Mouse (Mus musculus) lung, embryonic 15.5 days (tissue): ENCODE measurements at regions not wholly inside any gene's neighbourhood (a gene's known extent, or its start where the extent isn't known, plus 50 kb on each side); places are given as distances from the start of the nearest gene placed in this dataset.

Experiments used
- ATAC-seq: fragments of 200-750 bp; cut with Nextera tagmentation; 2 replicates; pipeline ENCODE4 v1.8.0; 2017; ENCODE audit warnings: moderate number of reproducible peaks, borderline replicate concordance; ENCODE audit not compliant: low FRiP score, low TSS enrichment; ENCODE audit errors: extremely low read depth
- H3K27ac ChIP-seq: fragments of 300-500 bp; sonication (generic); 2 replicates; pipeline ENCODE4 v1.5.1; 2015; ENCODE audit warnings: moderate library complexity, mild to moderate bottlenecking, inconsistent platforms
- H3K27me3 ChIP-seq: fragments of 300-500 bp; sonication (generic); 2 replicates; pipeline ENCODE4 v1.6.1; 2015; ENCODE audit warnings: inconsistent platforms
- H3K36me3 ChIP-seq: fragments of 300-500 bp; sonication (generic); 2 replicates; pipeline ENCODE4 v1.6.1; 2015; ENCODE audit warnings: inconsistent platforms
- H3K4me1 ChIP-seq: fragments of 300-500 bp; sonication (generic); 2 replicates; pipeline ENCODE4 v1.6.1; 2015; ENCODE audit warnings: inconsistent platforms
- H3K4me2 ChIP-seq: fragments of 300-500 bp; sonication (generic); 2 replicates; pipeline ENCODE4 v1.6.1; 2015; ENCODE audit warnings: inconsistent platforms, mild to moderate bottlenecking, moderate library complexity
- H3K4me3 ChIP-seq: fragments of 300-500 bp; sonication (generic); 2 replicates; pipeline ENCODE4 v1.5.1; 2015; ENCODE audit warnings: mild to moderate bottlenecking, inconsistent platforms
- H3K9ac ChIP-seq: fragments of 300-500 bp; sonication (generic); 2 replicates; pipeline ENCODE4 v1.6.1; 2015; ENCODE audit warnings: inconsistent platforms
- H3K9me3 ChIP-seq: fragments of 300-500 bp; sonication (generic); 2 replicates; pipeline ENCODE4 v1.6.1; 2016; ENCODE audit warnings: inconsistent platforms
- WGBS: fragments of 180-500 bp; shearing (Covaris S2); methylation state at CpG from one replicate; pipeline ENCODE4 v1.1.7; 2015; 5-methylcytosine and 5-hydroxymethylcytosine counted together

DNA sequence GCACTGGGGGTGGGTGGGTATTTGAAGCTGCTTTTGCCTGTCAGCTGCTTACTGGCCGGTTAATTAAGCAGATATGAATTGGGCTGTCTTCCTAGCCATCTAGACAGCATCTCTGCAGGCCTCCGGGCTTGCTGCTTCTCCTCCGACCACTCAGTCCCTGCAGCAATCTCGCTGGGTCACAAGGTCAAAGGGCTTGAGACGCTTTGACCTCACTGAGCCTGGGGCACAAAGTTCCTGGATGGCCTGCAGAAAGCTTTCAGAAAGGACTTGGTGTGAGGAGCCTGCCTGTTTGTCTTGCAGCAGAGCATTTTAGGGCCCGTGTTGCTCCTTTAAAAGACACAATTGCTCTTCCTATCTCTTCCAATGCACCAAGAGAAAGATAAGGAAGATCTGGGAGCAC lies 83.7 kb upstream of the Ppp2r5a start:
- WGBS: 41% methylated on average over 6 of the region's 6 CpGs
- Histone ChIP-seq H3K4me1 (no peaks in the 10 kb centered on the region), H3K4me2 (no peak overlapping the region), H3K9me3 (no peaks in the 10 kb centered on the region), H3K27me3 (no peaks in the 10 kb centered on the region), H3K9ac (no peak overlapping the region), H3K27ac (no peak overlapping the region), H3K36me3 (no peaks in the 10 kb centered on the region), H3K4me3 (no peak overlapping the region)
- ATAC-seq: no peak

DNA sequence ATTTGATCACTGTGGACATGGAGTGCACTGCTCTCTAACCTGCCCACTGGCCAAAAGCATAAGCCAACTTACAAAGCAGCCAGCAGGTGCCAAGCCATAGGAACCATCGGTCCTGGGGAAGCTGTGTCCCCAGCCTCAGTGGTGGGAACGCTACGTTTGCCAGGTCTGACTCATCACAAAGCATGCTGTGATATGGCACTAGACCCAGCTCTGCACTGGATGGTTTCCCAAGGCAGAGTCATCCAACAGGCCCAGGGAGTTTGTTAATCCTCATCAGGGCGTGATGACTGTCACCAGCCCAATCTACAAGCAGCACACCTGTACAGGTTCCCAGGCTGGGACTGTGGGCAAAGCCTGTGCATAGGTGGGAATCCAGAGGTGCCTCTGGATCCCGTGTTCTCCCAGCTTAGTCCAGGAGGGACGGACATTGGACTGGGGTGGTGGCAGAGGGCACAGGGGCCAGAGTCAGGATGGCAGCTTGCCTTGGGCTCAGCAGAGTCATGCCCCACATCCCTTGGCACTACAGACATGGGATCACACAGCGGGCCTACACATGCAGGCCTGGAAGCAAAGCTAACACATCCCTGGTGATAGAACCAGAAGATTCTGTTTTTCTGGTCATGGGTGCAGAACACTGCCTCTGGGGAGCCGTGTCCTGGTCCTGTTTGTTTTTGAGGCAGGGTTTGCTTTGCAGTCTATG lies 81.8 kb upstream of the Ppp2r5a start:
- Histone ChIP-seq H3K9ac (no peak overlapping the region), H3K36me3 (no peaks in the 10 kb centered on the region), H3K27ac (no peak overlapping the region), H3K4me3 (no peak overlapping the region), H3K27me3 (no peaks in the 10 kb centered on the region), H3K4me1 (peaks cover 6% of the 10 kb centered on the region; the same call in 1 of the 2 replicates), H3K4me2 (no peak overlapping the region), H3K9me3 (no peaks in the 10 kb centered on the region)
- no peak for ATAC-seq
- WGBS: 89% methylated on average over 8 of the region's 8 CpGs

DNA sequence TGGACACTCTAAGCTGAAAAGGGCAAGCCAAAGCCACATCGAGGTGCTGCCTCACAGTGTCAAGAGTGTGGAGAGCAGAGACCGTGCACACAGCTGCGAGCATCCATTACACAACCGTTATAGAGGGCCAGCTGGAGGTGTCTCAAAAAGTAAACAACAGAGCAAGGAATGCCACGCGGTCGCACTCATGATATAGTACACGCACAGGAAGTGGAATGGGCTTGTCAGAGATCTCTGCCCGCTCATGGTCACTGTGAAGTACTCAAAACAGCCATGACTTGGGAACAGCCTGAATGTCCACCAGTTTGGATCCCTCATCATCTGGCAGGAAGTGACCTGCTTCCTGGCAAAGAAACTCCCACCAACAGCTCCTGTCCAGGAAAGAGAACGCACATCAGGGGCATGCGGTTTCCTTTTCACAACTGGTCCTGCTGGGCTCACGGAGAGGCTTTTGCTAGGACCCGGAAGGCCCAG lies 76.9 kb upstream of the Ppp2r5a start:
- Histone ChIP-seq H3K9me3 (no peaks in the 10 kb centered on the region), H3K4me3 (no peak overlapping the region), H3K27ac (peak overlapping the region; percentile 49), H3K27me3 (no peaks in the 10 kb centered on the region), H3K4me2 (no peak overlapping the region), H3K4me1 (peaks cover 6% of the 10 kb centered on the region), H3K36me3 (no peaks in the 10 kb centered on the region), H3K9ac (no peak overlapping the region)
- ATAC-seq: peak; percentile 66
- WGBS: 32% methylated on average over 13 of the region's 13 CpGs

DNA sequence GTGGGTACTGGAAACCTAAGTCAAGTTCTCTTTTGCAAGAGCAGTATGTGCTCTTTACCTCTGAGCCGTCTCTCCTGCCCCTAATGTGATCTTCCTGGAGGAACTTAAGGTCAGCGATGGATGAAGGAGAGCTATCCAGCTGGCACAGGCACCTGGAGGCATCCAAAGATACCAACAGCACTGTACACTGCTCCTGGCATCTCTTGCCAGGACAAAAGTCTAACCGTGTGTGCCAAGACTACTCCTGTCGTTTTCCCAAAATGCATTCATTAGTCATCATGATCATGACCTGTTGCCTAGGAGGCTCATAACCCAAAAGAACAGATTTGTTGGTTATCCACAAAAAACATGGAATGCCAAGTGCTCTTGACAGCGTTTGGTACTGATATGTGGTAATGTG lies 69.5 kb upstream of the Ppp2r5a start:
- WGBS: 77% methylated on average over 5 of the region's 5 CpGs
- no peak for ATAC-seq
- Histone ChIP-seq H3K36me3 (no peaks in the 10 kb centered on the region), H3K27ac (no peak overlapping the region), H3K9ac (no peak overlapping the region), H3K9me3 (no peaks in the 10 kb centered on the region), H3K27me3 (no peaks in the 10 kb centered on the region), H3K4me3 (no peak overlapping the region), H3K4me2 (no peak overlapping the region), H3K4me1 (peaks cover 19% of the 10 kb centered on the region)

DNA sequence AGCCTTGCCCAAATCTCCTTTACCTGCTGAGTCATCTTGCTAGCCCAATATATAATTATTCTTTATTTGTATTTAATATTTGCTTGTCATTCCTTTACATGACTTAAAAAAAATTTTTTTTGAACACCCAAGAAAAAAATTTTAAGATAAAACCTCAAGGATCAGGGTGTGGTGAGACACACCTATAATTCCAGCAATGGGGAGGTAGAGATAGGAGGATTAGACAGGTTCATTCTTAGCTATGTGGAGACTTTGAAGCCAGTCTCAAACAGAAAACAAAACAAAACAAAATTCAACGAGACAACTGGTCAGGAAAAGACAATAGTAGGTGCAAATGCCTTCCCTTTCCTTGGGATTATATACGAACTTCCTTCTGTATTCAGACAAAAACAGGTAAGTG lies 68.4 kb upstream of the Ppp2r5a start:
- H3K4me2 ChIP-seq: no peak overlapping the region
- whole genome bisulfite sequencing: 67% methylated on average over 2 of the region's 2 CpGs
- H3K4me1 ChIP-seq: peaks cover 19% of the 10 kb centered on the region
- no peak overlapping the region for H3K4me3 ChIP-seq
- no peak overlapping the region for H3K27ac ChIP-seq
- H3K36me3 ChIP-seq: no peaks in the 10 kb centered on the region
- no peak overlapping the region for H3K9ac ChIP-seq
- H3K27me3 ChIP-seq: no peaks in the 10 kb centered on the region
- H3K9me3 ChIP-seq: no peaks in the 10 kb centered on the region
- no peak for ATAC-seq

DNA sequence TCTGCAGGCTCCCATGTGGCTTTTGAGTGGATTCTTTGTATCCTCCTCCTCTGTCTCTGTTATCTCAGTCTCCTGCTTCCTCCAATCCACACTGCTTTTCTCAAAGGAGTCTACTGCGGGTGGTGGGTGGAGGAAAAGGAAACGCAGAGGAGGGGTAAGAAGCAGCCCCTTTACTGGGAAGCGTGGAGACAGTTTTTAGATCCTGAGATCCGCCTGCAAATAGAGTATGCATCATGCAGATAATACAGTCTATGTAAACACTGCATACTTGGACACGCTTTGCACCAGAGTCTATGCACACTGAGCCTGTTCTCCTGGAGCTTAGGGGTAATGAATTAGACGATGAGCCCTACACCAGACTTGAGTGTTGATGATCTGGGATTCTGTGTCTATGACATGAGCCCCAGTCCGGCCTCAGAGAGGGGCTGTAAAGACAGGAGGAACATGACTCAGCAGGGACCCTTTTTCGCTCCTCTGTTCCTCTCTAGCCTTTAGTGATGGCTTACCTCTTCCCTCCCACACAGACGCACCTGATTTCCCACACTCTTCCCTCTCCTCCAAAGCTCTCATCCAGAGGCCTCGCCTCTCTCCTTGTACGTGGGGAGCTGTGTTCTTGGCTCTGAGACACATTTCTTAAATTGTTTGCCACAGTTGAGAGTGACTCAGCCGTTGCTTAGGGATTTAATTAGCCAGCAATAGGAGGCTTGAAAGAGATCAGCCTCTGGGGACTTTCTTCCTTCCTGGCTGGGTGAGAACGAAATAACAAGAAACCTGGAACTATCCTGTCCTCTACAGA lies 67.3 kb upstream of the Ppp2r5a start:
- 13% methylated on average over 13 of the region's 13 CpGs for WGBS
- Histone ChIP-seq H3K4me2 (peak overlapping the region; percentile 20; the same call in 1 of the 2 replicates), H3K36me3 (no peaks in the 10 kb centered on the region), H3K4me3 (no peak overlapping the region), H3K27me3 (no peaks in the 10 kb centered on the region), H3K4me1 (peaks cover 22% of the 10 kb centered on the region), H3K9ac (no peak overlapping the region), H3K27ac (peak overlapping the region; percentile 35), H3K9me3 (no peaks in the 10 kb centered on the region)
- peak; percentile 44; the same call in 1 of the 2 replicates for ATAC-seq

DNA sequence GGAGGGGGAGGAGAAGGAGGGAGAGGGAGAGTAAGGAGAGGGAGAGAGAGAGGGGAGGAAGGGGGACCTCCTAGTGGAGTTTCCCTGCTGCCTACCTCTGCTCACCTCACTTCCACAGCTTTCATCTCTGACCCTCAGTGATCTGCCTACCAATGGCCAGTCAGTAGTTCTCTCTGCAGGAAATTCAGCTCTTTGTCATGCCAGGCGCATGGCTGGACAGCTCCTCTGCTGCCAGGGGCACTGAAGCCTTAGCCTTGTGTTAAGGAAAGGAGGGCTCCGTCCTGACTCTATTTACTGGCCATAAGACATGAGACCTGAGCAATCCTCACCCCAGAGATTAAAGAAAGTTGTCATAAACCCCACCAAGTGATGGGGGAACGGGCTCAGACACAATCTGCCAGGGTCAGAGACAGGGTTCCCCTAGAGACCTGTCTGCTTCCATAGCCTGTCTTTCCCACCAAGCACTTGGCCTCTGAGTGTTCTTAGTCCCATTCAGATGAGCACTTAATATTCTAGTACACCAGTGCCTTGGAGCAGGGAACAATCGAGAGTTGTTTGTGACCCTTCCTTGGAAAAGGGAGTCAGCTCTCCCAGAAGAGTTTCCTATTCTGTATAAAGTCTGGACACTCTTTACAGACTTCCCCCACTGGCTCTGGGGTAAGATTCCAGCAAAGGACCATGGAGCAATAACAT lies 65.9 kb upstream of the Ppp2r5a start:
- no peak overlapping the region for H3K27ac ChIP-seq
- peaks cover 25% of the 10 kb centered on the region for H3K4me1 ChIP-seq
- ATAC-seq: no peak
- H3K4me3 ChIP-seq: no peak overlapping the region
- 66% methylated on average over 4 of the region's 4 CpGs for WGBS
- H3K36me3 ChIP-seq: no peaks in the 10 kb centered on the region
- H3K9ac ChIP-seq: no peak overlapping the region
- no peaks in the 10 kb centered on the region for H3K27me3 ChIP-seq
- no peak overlapping the region for H3K4me2 ChIP-seq
- no peaks in the 10 kb centered on the region for H3K9me3 ChIP-seq

DNA sequence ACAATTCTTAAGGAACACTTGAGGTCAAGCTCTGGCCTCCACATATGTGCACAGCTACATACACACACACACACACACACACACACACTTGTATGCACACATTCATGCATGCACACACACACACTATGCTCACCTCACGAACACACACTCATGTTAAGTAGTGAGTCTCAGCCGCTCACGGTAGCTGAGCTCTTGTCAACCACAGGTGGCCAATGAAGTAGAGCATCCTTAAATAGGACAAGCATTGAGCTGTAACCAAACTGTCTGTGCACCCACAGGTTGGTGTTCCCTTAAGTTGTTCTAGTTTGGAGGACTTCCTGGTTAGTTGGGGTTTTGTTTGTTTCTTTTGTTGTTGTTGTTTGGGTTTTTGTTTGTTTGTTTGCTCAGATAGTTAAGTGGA lies 63.2 kb upstream of the Ppp2r5a start:
- H3K4me2 ChIP-seq: no peak overlapping the region
- WGBS: 97% methylated on average over 3 of the region's 3 CpGs
- H3K36me3 ChIP-seq: no peaks in the 10 kb centered on the region
- no peak overlapping the region for H3K9ac ChIP-seq
- no peaks in the 10 kb centered on the region for H3K27me3 ChIP-seq
- no peak for ATAC-seq
- no peak overlapping the region for H3K27ac ChIP-seq
- H3K4me3 ChIP-seq: no peak overlapping the region
- H3K9me3 ChIP-seq: no peaks in the 10 kb centered on the region
- H3K4me1 ChIP-seq: peaks cover 41% of the 10 kb centered on the region

DNA sequence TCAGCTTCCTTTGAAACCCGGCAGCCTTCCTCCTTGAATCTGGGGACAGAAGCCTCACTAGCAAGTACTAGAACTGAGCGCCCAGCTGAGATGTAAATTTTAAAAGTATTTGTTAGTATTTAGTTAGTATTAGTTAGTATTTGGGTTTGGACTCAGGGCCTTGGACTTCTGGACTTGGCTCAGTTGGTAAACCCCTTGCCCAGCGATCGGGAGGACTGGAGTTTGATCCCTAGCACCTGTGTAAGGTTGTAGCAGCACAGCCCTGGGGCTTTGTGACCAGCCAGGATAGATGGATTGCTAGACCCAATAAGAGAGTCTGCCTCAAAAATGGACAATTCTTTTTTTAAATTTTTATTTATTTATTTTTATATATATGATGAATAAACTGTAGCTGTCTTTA lies 62.7 kb upstream of the Ppp2r5a start:
- Histone ChIP-seq H3K4me2 (no peak overlapping the region), H3K9ac (no peak overlapping the region), H3K36me3 (no peaks in the 10 kb centered on the region), H3K27me3 (no peaks in the 10 kb centered on the region), H3K4me3 (no peak overlapping the region), H3K27ac (peak overlapping the region; percentile 5; the same call in 1 of the 2 replicates), H3K4me1 (peaks cover 36% of the 10 kb centered on the region), H3K9me3 (no peaks in the 10 kb centered on the region)
- WGBS: 71% methylated on average over 4 of the region's 4 CpGs
- no peak for ATAC-seq

DNA sequence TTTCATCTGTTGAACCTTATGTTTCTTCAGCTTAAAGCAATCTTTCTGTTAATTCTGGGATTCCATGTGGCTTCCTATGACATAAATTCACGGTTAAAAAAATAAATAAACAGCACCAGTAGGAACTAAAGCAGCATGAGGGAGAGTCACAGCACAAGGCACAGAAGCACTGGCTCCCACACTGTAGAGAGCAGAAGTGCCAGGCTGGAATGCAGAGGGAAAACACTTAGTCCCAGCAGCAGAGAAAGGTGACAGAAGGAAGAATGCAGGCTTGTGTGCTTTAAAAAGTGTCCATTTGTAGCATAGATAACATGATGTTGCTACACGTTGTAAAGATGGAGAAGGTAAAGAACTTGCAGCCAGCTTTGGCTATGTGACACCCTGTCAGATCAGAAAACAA lies 62.1 kb upstream of the Ppp2r5a start:
- H3K9ac ChIP-seq: no peak overlapping the region
- H3K27me3 ChIP-seq: no peaks in the 10 kb centered on the region
- ATAC-seq: no peak
- no peak overlapping the region for H3K4me3 ChIP-seq
- H3K4me2 ChIP-seq: no peak overlapping the region
- WGBS: 13% methylated on average over 2 of the region's 2 CpGs
- H3K9me3 ChIP-seq: no peaks in the 10 kb centered on the region
- no peaks in the 10 kb centered on the region for H3K36me3 ChIP-seq
- peaks cover 30% of the 10 kb centered on the region for H3K4me1 ChIP-seq
- H3K27ac ChIP-seq: peak overlapping the region; percentile 67

DNA sequence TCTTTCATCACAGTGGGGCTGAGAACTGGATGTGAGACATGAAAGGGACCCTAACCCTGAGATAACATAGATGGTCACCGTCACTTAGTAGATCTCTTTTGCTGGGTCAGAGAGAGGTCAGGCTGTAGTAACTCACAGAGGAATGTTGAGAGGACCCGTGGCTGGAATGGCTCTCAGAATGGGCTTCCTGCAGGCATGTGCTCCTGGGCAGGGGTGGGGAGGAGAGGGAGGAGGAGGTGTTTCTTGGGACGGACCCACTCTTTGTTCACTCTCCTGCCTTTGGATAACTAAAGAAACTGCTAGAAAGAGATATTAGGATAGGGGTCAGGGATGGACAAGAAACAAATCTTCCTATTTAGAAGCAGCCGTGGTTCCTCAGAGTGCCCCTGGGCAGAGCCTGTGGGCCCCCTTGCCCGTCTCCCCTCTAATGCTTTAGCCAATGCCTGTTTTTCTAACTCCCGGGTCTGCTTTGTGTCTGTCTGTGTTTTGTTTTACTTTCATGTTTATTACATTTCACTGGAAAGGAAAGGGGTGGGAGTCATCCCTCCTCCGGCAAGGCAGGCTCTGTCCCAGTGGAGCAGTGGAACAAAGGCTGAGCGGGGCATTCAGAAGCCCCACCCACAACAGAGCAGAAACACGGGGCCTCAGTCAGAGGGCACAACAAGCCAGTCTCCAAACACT lies 58.9 kb upstream of the Ppp2r5a start:
- Histone ChIP-seq H3K9me3 (no peaks in the 10 kb centered on the region), H3K36me3 (no peaks in the 10 kb centered on the region), H3K27ac (peak overlapping the region; percentile 58), H3K27me3 (no peaks in the 10 kb centered on the region), H3K4me1 (peaks cover 23% of the 10 kb centered on the region), H3K4me2 (peak overlapping the region; percentile 46), H3K4me3 (no peak overlapping the region), H3K9ac (no peak overlapping the region)
- ATAC-seq: peak; percentile 81
- WGBS: 8% methylated on average over 9 of the region's 9 CpGs
